Mouse (Mus musculus) neutrophil, adult 5-6 weeks (primary cell): ENCODE measurements around the gene Far1. TPM values are rescaled to one million over a fixed set of nuclear protein-coding genes. Genes with fewer than 3 reads are reported as not detected.

Experiments
- ATAC-seq: fragments of 151-379, 151-347 bp; 2 replicates; pipeline ENCODE4 v1.8.0; 2017; ENCODE audit warnings: mild to moderate bottlenecking, moderate TSS enrichment; ENCODE audit not compliant: insufficient number of reproducible peaks, poor library complexity, low FRiP score, severe bottlenecking; ENCODE audit errors: extremely low read depth
- total RNA-seq: library from RNA; stranded (forward); fragments of 200-1000 nt; gene quantifications from 2 replicates; pipeline ENCODE4 v1.2.3, GENCODE M21; 2017

Far1 gene
- total RNA-seq, 1 experiment from 2014 or later: 282 TPM

DNA sequence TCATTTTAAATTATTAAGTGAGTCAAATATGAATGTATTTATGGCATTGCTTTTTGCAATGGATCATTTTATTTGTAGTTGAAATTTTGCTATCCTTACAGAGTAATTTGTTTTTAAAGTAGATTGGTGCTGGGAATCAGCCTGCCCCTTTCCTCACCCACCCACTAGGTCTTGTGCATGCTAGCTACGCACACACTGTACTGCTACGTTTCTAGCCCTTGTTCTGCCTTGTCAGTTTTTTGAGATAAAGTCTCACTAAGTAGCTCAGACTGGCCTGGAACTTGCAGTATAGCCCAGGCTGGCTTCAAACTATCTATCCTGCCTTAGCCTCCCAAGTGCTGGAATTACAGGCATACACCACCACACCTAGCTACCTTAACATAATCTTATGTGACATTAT lies 38.9 kb downstream of the Far1 start:
- no peak for ATAC-seq

DNA sequence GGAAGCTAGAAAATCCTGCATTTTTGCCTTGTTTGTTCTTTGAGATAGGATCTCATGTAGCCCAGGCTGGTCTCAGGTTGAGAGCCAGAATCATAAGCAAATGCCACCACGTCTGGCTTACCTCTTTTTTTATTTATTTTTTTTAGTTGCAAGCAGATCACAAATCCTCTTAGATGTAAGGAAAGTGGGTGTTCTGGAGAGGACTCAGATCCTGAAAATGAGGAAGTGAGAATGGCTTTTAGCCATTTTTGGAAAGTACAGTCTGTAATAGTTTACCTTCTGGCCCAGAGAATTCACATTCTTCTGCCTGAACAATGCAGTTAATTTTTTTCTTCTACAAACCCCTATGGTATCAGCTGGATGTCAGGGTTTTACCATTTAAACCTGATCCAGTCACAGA lies 42.5 kb downstream of the Far1 start:
- no peak for ATAC-seq

DNA sequence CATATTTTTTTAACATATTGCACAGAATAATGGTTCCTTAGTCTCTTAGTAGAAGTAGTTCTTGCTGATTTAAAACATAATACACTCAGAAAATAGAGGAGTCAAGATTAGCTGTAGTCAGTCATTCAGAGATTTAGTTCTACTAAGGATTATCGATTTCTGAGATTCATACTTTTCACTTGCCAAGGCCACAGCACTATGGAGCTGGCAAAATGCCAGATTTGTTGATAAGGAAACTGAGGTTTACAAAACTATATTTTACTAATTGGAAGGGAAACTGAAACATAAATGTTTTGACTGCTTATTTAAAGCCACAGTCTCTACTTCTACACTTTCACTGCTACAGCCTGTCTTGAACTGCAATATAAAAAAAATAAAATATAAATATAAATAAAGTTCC lies 53.3 kb downstream of the Far1 start:
- no peak for ATAC-seq

- ATAC-seq: no peak
Measured at GRCm38 (mm10) chr7:113571121-113571520, 57.5 kb downstream of the Far1 start.

- no peak for ATAC-seq
Measured at GRCm38 (mm10) chr7:113572741-113573140, 59.1 kb downstream of the Far1 start.

GRCm38 (mm10) chr7:113582111-113582510 lies 68.5 kb downstream of the Far1 start:
- no peak for ATAC-seq

DNA sequence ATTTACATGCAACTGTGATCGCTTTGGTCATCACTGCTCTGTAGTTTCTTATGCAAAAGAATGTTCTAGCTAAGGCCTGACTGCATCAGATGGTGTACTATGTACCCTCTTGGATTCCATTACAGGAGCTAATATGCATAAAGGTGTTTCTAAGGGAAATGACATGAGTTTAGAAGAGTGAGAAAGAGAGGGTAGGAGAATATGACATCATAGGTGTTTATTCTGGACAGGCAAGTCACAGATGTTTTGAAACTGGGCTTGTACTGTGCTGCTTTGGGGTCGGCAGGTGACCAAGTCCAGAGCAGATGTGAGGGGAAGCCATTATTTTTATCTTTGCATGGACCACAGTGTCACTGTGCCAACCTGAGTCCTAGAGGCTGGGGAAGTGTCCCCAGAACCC lies 75.6 kb downstream of the Far1 start:
- no peak for ATAC-seq

- no peak for ATAC-seq
Measured at GRCm38 (mm10) chr7:113590330-113590729, 76.7 kb downstream of the Far1 start.

GRCm38 (mm10) chr7:113591084-113591483 lies 77.5 kb downstream of the Far1 start:
- no peak for ATAC-seq

DNA sequence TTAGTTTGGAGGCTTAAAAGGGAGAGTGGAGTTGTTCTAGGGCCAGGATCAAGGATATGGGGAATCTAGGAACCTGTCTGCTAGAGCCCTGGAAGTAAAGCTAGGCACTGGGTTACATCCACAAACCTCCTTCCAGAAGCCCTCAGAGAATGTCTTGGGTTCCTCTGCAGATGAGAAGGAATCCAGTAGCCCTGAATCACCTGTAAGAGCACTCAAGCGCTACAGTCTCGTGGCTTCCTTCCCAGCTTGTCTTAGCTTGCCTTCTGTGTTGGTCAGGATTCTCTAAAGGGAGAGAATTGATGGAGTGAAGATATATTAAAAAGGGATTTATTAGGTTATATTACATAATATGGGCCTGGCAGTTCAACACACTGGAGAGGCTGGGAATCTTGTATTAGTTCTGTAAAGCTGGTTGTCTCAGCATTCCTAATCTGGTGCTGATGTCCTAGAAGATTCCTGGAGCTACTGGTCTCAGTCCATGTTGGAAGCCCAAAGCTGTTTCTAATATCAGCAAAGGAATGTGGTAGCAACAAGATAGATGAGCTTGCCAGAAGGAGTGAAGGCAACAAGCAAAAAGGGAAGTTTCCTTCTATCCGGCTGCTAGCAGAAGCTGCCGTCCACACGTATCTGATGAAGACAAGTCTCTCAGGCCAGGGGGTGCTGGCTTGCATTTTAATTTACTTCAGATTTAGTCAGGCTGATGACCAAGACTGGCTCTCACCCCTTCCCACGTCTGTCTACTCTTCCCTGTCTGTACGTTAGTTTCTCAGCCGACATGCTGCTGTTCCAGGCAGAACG lies 78.1 kb downstream of the Far1 start:
- no peak for ATAC-seq

GRCm38 (mm10) chr7:113592696-113593095 lies 79.1 kb downstream of the Far1 start:
- ATAC-seq: no peak

- peak; percentile 71 for ATAC-seq
Measured at GRCm38 (mm10) chr7:113594363-113594762, 80.7 kb downstream of the Far1 start.

- ATAC-seq: no peak
Measured at GRCm38 (mm10) chr7:113597231-113597630, 83.6 kb downstream of the Far1 start.

- no peak for ATAC-seq
Measured at GRCm38 (mm10) chr7:113601803-113602202, 88.2 kb downstream of the Far1 start.

- no peak for ATAC-seq
Measured at GRCm38 (mm10) chr7:113607928-113608327, 94.3 kb downstream of the Far1 start.

DNA sequence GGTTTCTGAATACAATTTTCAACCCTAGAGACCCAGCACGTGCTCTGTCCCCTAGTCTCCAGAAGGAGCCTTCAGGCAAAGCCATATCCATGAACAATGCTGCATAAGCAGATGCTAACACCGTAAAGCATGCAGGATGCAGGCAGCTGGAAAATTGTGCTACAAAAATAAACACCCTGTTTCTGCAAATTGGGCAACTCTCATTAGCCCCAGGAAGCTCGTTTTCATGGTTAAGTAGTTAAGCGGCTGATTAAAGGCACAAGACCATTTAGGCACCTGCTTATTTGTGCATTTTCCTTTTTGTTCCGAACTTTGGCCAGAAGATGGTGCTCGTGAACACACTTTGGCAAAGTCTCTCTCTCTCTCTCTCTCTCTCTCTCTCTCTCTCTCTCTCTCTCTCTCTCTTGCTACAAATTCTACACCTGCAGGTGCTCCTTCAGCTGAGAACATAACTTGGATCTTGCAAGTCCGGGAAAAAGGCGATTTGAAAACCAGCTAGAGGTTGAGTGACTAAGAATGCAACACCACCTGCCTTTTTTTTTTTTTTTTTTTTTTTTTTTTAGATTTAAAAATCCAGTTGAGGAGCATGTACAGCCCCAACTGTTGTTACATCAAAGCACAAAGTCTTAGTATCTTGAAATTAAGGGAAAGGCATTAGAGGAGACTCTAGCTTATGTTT lies 95.5 kb downstream of the Far1 start:
- ATAC-seq: 0 out of 2 replicates have a peak, but pooled peaks have one; percentile 42

GRCm38 (mm10) chr7:113612628-113613027 lies 99.0 kb downstream of the Far1 start:
- ATAC-seq: peak; percentile 78

DNA sequence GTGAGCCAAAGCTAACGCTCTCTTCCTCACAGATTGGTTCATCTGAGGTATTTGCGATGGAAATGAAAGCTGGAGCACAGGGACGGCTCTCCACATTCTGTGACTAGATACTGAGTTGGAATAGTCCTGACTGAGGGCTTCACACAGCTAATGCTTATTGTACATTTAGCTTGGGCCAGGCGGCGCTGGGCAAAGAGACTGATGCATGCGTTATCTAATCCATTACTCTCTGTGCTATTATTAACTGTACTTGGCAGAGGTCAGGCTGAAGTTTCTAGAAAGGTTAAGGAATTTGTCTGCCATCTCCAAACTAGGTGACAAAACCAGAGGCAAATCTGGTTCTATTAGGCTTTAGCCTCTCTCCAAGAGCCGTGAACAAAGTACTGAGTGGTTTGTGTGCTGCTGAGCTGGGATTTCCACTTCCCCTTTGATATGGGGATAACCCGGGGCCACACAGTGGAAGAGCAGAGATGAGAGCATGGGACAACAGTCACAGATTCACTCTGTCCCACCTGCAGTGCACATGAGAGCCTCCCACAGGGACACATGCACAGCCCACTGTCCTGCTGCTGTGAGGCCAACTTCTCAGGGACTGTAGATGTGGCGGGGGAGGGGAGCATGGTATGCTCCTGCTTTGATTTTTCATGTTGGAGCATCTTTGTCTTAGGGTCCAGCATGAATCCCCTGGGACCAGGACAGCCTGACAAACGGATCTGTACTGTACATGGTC lies 100.7 kb downstream of the Far1 start:
- no peak for ATAC-seq

- ATAC-seq: no peak
Measured at GRCm38 (mm10) chr7:113619166-113619565, 105.5 kb downstream of the Far1 start.

GRCm38 (mm10) chr7:113619768-113620167 lies 106.1 kb downstream of the Far1 start:
- no peak for ATAC-seq
